Mouse (Mus musculus) midbrain, embryonic 13.5 days (tissue): ENCODE measurements around the gene Ina. TPM values are rescaled to one million over a fixed set of nuclear protein-coding genes. Genes with fewer than 3 reads are reported as not detected.

Experiments used
- polyA plus RNA-seq: library from polyadenylated mRNA; unstranded; fragments of >200 nt; fragmentation: Nextera tagmentation; extraction: Ambion mirVana; gene quantifications from 2 replicates; pipeline ENCODE4 v1.2.1, GENCODE M21; 2015

Gene Ina
- polyA plus RNA-seq, 1 experiment from 2014 or later, result 511 TPM

Other genes with a start within 250 kb of the Ina start
- gene Nt5c2, start 455 bp downstream of the Ina start, polyA plus RNA-seq, result 96.0 and 97.2 TPM in 2 replicates
- gene Pcgf6, start 36.2 kb downstream of the Ina start, polyA plus RNA-seq, result 28.9 and 31.2 TPM in 2 replicates
- 6.9 and 8.0 TPM in 2 replicates for gene Taf5, start 53.0 kb downstream of the Ina start, polyA plus RNA-seq
- gene Usmg5, start 75.9 kb downstream of the Ina start, polyA plus RNA-seq, result 1,460 and 1,506 TPM in 2 replicates
- gene Pdcd11, start 76.1 kb downstream of the Ina start, polyA plus RNA-seq, result 7.7 and 8.0 TPM in 2 replicates
- gene Calhm2, start 123.6 kb downstream of the Ina start, polyA plus RNA-seq, result 0.82 and 1.0 TPM in 2 replicates
- not detected in 2 replicates for gene Calhm1, start 129.6 kb downstream of the Ina start, polyA plus RNA-seq
- gene Calhm3, start 143.1 kb downstream of the Ina start, polyA plus RNA-seq, result not detected in 2 replicates
- gene Neurl1a, start 164.1 kb downstream of the Ina start, polyA plus RNA-seq, result 4.6 and 5.9 TPM in 2 replicates